Mouse (Mus musculus): Measurements from ENCODE around the gene Gper1. TPM values are rescaled to one million over a fixed set of nuclear protein-coding genes. Genes with fewer than 3 reads are reported as not detected.

Gper1 gene
- polyA plus RNA-seq, 1 experiment from 2014 or later = 7.6 TPM

GRCm38 (mm10) chr5:139417480-139417879 lies 5.5 kb upstream of the Gper1 start:
- WGBS = 84% methylated on average over 3 of the region's 3 CpGs
- no peak overlapping the region for H3K27ac ChIP-seq (ENCODE audit: low read length)
- H3K4me1 ChIP-seq (replicated peaks; ENCODE audit: control insufficient read depth, insufficient read depth, low read length) = peaks cover 5% of the 10 kb centered on the region

GRCm38 (mm10) chr5:139418110-139418509 lies 4.8 kb upstream of the Gper1 start:
- no peak overlapping the region for H3K4me2 ChIP-seq (ENCODE audit: low read depth, low read length)
- no peak overlapping the region for H3K9ac ChIP-seq (ENCODE audit: low read length)
- no peak overlapping the region for H3K4me3 ChIP-seq (ENCODE audit: low read length)
- no peaks in the 10 kb centered on the region for H3K9me3 ChIP-seq (ENCODE audit: control insufficient read depth, low read length)
- H3K27me3 ChIP-seq (ENCODE audit: control insufficient read depth, insufficient read depth, low read depth, low read length) = no peaks in the 10 kb centered on the region
- H3K4me1 ChIP-seq (replicated peaks; ENCODE audit: control insufficient read depth, insufficient read depth, low read length) = peaks cover 11% of the 10 kb centered on the region
- H3K27ac ChIP-seq (ENCODE audit: low read length) = 0 out of 2 replicates have a peak overlapping the region, but pooled peaks have one; percentile 30
- ATAC-seq (ENCODE audit: low read depth) = no peak
- H3K36me3 ChIP-seq (ENCODE audit: control insufficient read depth, insufficient read depth, low read length) = no peaks in the 10 kb centered on the region
- 55% methylated on average over 2 of the region's 2 CpGs for WGBS

More at GRCm38 (mm10) chr5:139417480-139417879, 5.5 kb upstream of the Gper1 start:
- H3K9ac ChIP-seq (ENCODE audit: low read length) = no peak overlapping the region
- H3K27me3 ChIP-seq (ENCODE audit: control insufficient read depth, insufficient read depth, low read depth, low read length) = no peaks in the 10 kb centered on the region
- H3K9me3 ChIP-seq (ENCODE audit: control insufficient read depth, low read length) = no peaks in the 10 kb centered on the region
- ATAC-seq (ENCODE audit: low read depth) = no peak
- H3K4me2 ChIP-seq (ENCODE audit: low read depth, low read length) = no peak overlapping the region
- no peak overlapping the region for H3K4me3 ChIP-seq (ENCODE audit: low read length)
- H3K36me3 ChIP-seq (ENCODE audit: control insufficient read depth, insufficient read depth, low read length) = no peaks in the 10 kb centered on the region

- Histone ChIP-seq H3K4me1 (replicated peaks; ENCODE audit: control insufficient read depth, insufficient read depth, low read length) (peaks cover 14% of the 10 kb centered on the region), H3K4me3 (ENCODE audit: low read length) (no peak overlapping the region), H3K27me3 (ENCODE audit: control insufficient read depth, insufficient read depth, low read depth, low read length) (no peaks in the 10 kb centered on the region), H3K4me2 (ENCODE audit: low read depth, low read length) (no peak overlapping the region), H3K27ac (ENCODE audit: low read length) (no peak overlapping the region; the same call in 1 of the 2 replicates), H3K9me3 (ENCODE audit: control insufficient read depth, low read length) (no peaks in the 10 kb centered on the region), H3K9ac (ENCODE audit: low read length) (no peak overlapping the region), H3K36me3 (ENCODE audit: control insufficient read depth, insufficient read depth, low read length) (no peaks in the 10 kb centered on the region)
- peak; percentile 27; the same call in 1 of the 2 replicates for ATAC-seq (ENCODE audit: low read depth)
- 20% methylated on average over 3 of the region's 3 CpGs for WGBS
Observed at GRCm38 (mm10) chr5:139418633-139419032, 4.3 kb upstream of the Gper1 start.

GRCm38 (mm10) chr5:139425198-139425597 lies 2.2 kb downstream of the Gper1 start:
- Histone ChIP-seq H3K9ac (ENCODE audit: low read length) (no peak overlapping the region), H3K4me1 (replicated peaks; ENCODE audit: control insufficient read depth, insufficient read depth, low read length) (peaks cover 29% of the 10 kb centered on the region), H3K27ac (ENCODE audit: low read length) (no peak overlapping the region), H3K27me3 (ENCODE audit: control insufficient read depth, insufficient read depth, low read depth, low read length) (no peaks in the 10 kb centered on the region), H3K36me3 (ENCODE audit: control insufficient read depth, insufficient read depth, low read length) (no peaks in the 10 kb centered on the region; the same call in 1 of the 2 replicates), H3K9me3 (ENCODE audit: control insufficient read depth, low read length) (no peaks in the 10 kb centered on the region), H3K4me2 (ENCODE audit: low read depth, low read length) (no peak overlapping the region), H3K4me3 (ENCODE audit: low read length) (no peak overlapping the region)
- ATAC-seq (ENCODE audit: low read depth) = no peak
- WGBS = 60% methylated on average over 9 of the region's 9 CpGs

DNA sequence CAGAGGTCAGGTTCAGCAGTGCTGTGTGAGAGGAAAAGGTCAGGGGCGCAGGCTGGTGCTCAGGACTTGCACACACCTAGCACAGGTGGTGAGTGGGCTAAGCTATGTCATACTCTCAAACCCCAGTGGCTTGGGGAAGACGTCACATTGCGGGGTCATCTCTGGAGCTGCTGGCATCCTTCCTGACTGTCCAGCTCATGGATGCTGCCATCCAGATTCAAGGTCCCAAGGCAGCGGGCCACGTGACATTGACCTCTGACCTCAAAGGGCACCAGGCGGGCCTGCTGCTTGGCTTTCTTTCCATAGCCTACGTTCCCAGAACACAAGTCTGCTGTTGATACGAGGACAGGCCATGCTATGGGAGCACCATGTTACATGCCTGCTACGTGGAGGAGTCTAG lies 4.0 kb downstream of the Gper1 start:
- H3K9ac ChIP-seq (ENCODE audit: low read length) = no peak overlapping the region
- no peak overlapping the region for H3K27ac ChIP-seq (ENCODE audit: low read length)
- 86% methylated on average over 9 of the region's 9 CpGs for WGBS
- no peak overlapping the region for H3K4me3 ChIP-seq (ENCODE audit: low read length)
- H3K36me3 ChIP-seq (ENCODE audit: control insufficient read depth, insufficient read depth, low read length) = no peaks in the 10 kb centered on the region; the same call in 1 of the 2 replicates
- H3K4me1 ChIP-seq (replicated peaks; ENCODE audit: control insufficient read depth, insufficient read depth, low read length) = peaks cover 32% of the 10 kb centered on the region
- no peak overlapping the region for H3K4me2 ChIP-seq (ENCODE audit: low read depth, low read length)
- no peaks in the 10 kb centered on the region for H3K9me3 ChIP-seq (ENCODE audit: control insufficient read depth, low read length)
- ATAC-seq (ENCODE audit: low read depth) = no peak
- H3K27me3 ChIP-seq (ENCODE audit: control insufficient read depth, insufficient read depth, low read depth, low read length) = no peaks in the 10 kb centered on the region

GRCm38 (mm10) chr5:139427989-139428388 lies 5.0 kb downstream of the Gper1 start:
- no peak overlapping the region for H3K9ac ChIP-seq (ENCODE audit: low read length)
- H3K36me3 ChIP-seq (ENCODE audit: control insufficient read depth, insufficient read depth, low read length) = no peaks in the 10 kb centered on the region; the same call in 1 of the 2 replicates
- no peak overlapping the region for H3K4me3 ChIP-seq (ENCODE audit: low read length)
- no peak overlapping the region for H3K4me2 ChIP-seq (ENCODE audit: low read depth, low read length)
- peaks cover 24% of the 10 kb centered on the region for H3K4me1 ChIP-seq (replicated peaks; ENCODE audit: control insufficient read depth, insufficient read depth, low read length)
- peak; percentile 77 for ATAC-seq (ENCODE audit: low read depth)
- 35% methylated on average over 9 of the region's 9 CpGs for WGBS
- no peaks in the 10 kb centered on the region for H3K9me3 ChIP-seq (ENCODE audit: control insufficient read depth, low read length)
- no peaks in the 10 kb centered on the region for H3K27me3 ChIP-seq (ENCODE audit: control insufficient read depth, insufficient read depth, low read depth, low read length)
- peak overlapping the region; percentile 53 for H3K27ac ChIP-seq (ENCODE audit: low read length)

GRCm38 (mm10) chr5:139429818-139430341 lies 6.9 kb downstream of the Gper1 start:
- peaks cover 22% of the 10 kb centered on the region for H3K4me1 ChIP-seq (replicated peaks; ENCODE audit: control insufficient read depth, insufficient read depth, low read length)

GRCm38 (mm10) chr5:139432333-139432732 lies 9.4 kb downstream of the Gper1 start:
- H3K4me2 ChIP-seq (ENCODE audit: low read depth, low read length) = no peak overlapping the region
- H3K36me3 ChIP-seq (ENCODE audit: control insufficient read depth, insufficient read depth, low read length) = no peaks in the 10 kb centered on the region
- no peaks in the 10 kb centered on the region for H3K9me3 ChIP-seq (ENCODE audit: control insufficient read depth, low read length)
- H3K4me3 ChIP-seq (ENCODE audit: low read length) = no peak overlapping the region
- no peaks in the 10 kb centered on the region for H3K27me3 ChIP-seq (ENCODE audit: control insufficient read depth, insufficient read depth, low read depth, low read length)
- ATAC-seq (ENCODE audit: low read depth) = no peak
- H3K4me1 ChIP-seq (replicated peaks; ENCODE audit: control insufficient read depth, insufficient read depth, low read length) = peaks cover 22% of the 10 kb centered on the region
- WGBS = 82% methylated on average over 6 of the region's 6 CpGs
- H3K9ac ChIP-seq (ENCODE audit: low read length) = no peak overlapping the region
- no peak overlapping the region for H3K27ac ChIP-seq (ENCODE audit: low read length)

More at GRCm38 (mm10) chr5:139429818-139430341, 6.9 kb downstream of the Gper1 start:
- Histone ChIP-seq H3K9ac (ENCODE audit: low read length) (no peak overlapping the region), H3K36me3 (ENCODE audit: control insufficient read depth, insufficient read depth, low read length) (no peaks in the 10 kb centered on the region; the same call in 1 of the 2 replicates), H3K27ac (ENCODE audit: low read length) (no peak overlapping the region), H3K27me3 (ENCODE audit: control insufficient read depth, insufficient read depth, low read depth, low read length) (no peaks in the 10 kb centered on the region), H3K4me2 (ENCODE audit: low read depth, low read length) (no peak overlapping the region), H3K4me3 (ENCODE audit: low read length) (no peak overlapping the region), H3K9me3 (ENCODE audit: control insufficient read depth, low read length) (no peaks in the 10 kb centered on the region)
- 25% methylated on average over 12 of the region's 12 CpGs for WGBS
- no peak for ATAC-seq (ENCODE audit: low read depth)

DNA sequence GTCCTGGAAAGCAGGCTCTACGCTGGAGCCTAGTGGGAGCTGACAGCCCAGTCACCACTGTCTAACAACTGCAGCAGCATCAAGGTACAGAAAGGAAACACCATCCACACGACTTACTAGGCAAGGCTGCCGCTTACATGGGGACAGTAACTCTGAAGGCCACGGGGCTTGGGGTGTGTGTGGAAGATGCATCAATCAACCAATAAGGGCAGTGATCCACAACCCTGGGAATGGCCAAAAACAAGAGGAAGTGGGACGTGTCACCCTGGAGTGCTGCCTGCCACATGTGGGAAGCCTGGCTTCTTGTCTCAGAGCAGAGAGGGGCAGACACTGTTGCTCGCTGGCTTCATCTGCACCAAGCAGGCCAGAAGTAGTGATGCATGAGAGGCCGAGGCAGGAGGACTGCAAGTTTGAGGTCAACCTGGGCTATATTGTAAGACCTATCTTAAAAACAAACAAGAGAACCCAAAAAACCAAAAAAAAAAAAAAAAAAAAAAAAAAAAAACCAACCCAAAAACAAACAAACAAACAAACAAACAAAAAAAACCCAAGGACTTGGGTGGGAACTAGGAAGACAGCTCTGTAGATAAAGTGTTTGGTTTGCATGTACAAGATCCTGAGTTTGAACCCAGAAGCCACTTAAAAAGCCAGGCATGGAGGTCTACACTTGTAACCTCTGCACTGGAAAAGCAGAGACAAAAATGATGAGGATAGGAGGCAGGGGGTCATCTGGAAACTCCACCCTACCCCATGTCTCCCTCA lies 10.0 kb downstream of the Gper1 start:
- no peaks in the 10 kb centered on the region for H3K36me3 ChIP-seq (ENCODE audit: control insufficient read depth, insufficient read depth, low read length)
- no peak for ATAC-seq (ENCODE audit: low read depth)
- no peak overlapping the region for H3K4me3 ChIP-seq (ENCODE audit: low read length)
- WGBS = 73% methylated on average over 7 of the region's 7 CpGs
- no peaks in the 10 kb centered on the region for H3K27me3 ChIP-seq (ENCODE audit: control insufficient read depth, insufficient read depth, low read depth, low read length)
- no peak overlapping the region for H3K4me2 ChIP-seq (ENCODE audit: low read depth, low read length)
- H3K9me3 ChIP-seq (ENCODE audit: control insufficient read depth, low read length) = no peaks in the 10 kb centered on the region
- no peak overlapping the region for H3K27ac ChIP-seq (ENCODE audit: low read length)
- peaks cover 18% of the 10 kb centered on the region for H3K4me1 ChIP-seq (replicated peaks; ENCODE audit: control insufficient read depth, insufficient read depth, low read length)
- H3K9ac ChIP-seq (ENCODE audit: low read length) = no peak overlapping the region

Measured in lung, embryonic 16.5 days (tissue).